Mouse (Mus musculus) mouse embryonic stem cell (cell line): Measurements from ENCODE around the gene Efnb3.

Experiments used
- in situ Hi-C, 2 experiments: fragments of 300-500 bp; cut with MboI; formaldehyde crosslinking; loops; 1 replicate in 1 of 2; 3 replicates in 1 of 2; pipeline ENCODE4 v1.14.3; 2019 to 2020; ENCODE audit warnings: low sequenced_read_pairs in 2 of 2, low pct_unique_long_range_greater_than_20kb in 1 of 2, mixed read lengths in 1 of 2; ENCODE audit not compliant: unreplicated experiment in 1 of 2

Efnb3 gene

GRCm38 (mm10) chr11:69559851-69560765, at the start of gene Efnb3:
Gene Efnb3 (minus strand): TSS chr11:69560205.
- in situ Hi-C loops, result no loop called here

DNA sequence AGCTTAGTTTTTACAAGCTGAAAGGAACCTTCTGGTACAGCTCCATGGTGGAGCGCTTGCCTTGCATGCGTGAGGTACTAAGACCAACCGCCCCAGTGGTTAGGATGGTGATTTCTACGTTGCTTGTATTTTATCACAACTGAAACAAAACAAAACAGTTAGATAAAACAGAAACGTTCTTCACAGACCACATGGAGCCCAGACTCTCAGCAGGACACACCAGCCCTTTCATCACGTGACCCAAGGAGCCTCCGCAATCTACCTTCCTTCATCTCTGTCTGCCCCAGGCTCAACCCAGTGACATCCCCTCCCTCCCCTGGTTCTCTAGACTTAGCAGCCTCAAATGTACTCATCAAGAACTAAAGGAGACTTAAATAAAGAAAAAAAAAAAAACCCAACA, 49.4 kb upstream of the Efnb3 start:
- in situ Hi-C loops, result loop anchor here in 1 of 2 experiments (25.0 kb wide), 1 partner anchor 197 kb away; the partner anchor contains the start of gene Kdm6b

- in situ Hi-C loops, result loop anchor here in 1 of 2 experiments (25.0 kb wide), 1 partner anchor 196 kb away; the partner anchor contains the start of gene Kdm6b
Measured at GRCm38 (mm10) chr11:69608525-69608924, 48.5 kb upstream of the Efnb3 start.

- in situ Hi-C loops, result loop anchor here in 1 of 2 experiments (25.0 kb wide), 1 partner anchor 195 kb away; the partner anchor contains the start of gene Kdm6b
Measured at GRCm38 (mm10) chr11:69606832-69607231, 46.8 kb upstream of the Efnb3 start.

- in situ Hi-C loops, result loop anchor here in 1 of 2 experiments (25.0 kb wide), 1 partner anchor 194 kb away; the partner anchor contains the start of gene Kdm6b
Measured at GRCm38 (mm10) chr11:69606491-69606795, 46.4 kb upstream of the Efnb3 start.

GRCm38 (mm10) chr11:69605726-69606490, 45.9 kb upstream of the Efnb3 start, which contains the start of gene Atp1b2:
Gene Atp1b2 (minus strand): TSS chr11:69605942.
- in situ Hi-C loops, result loop anchor here in 1 of 2 experiments (25.0 kb wide), 1 partner anchor 194 kb away; the partner anchor contains the start of gene Kdm6b

DNA sequence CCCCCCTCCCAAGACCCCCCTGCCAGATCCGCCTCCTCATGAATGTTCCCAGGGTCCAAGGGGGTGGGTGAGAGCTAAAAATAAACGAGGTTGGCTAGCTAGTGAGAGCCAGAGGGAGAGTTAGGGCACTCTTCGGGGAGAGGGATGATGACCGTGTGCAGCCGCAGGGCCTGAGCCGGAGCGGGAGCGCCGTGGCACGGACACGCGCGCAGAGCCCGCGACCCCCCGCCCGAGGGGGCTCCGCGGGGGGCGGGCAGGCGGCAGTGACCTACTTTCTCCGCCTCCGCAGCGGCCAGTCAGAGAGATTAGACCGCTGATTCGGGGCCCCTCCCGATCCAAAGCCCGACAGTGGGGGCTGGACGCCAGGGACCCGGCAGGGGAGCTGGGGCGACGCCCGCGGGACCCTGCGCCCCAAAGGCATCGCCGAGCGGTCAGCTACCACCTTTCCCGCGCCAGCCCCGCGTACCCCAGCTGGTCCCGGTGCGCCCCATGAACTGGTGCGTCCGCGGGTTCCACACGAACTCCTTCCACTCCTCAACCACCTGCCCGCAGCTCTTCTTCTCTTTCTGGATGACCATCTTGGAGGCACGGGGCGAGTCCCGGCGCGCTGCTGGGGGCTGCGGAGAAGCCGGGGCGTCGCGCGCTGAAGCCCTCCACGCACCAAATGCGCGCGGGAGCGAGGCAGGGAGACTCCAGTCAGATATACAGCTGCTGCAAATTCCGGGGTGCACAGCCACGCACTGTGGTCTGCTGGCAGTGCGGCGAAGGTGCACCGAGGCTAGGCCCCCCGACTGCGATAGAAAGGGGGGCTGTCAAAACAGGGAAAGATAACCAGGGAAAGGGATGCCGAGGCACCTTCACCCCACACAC, 45.0 kb upstream of the Efnb3 start:
- in situ Hi-C loops, result loop anchor here in 1 of 2 experiments (25.0 kb wide), 1 partner anchor 193 kb away; the partner anchor contains the start of gene Kdm6b

DNA sequence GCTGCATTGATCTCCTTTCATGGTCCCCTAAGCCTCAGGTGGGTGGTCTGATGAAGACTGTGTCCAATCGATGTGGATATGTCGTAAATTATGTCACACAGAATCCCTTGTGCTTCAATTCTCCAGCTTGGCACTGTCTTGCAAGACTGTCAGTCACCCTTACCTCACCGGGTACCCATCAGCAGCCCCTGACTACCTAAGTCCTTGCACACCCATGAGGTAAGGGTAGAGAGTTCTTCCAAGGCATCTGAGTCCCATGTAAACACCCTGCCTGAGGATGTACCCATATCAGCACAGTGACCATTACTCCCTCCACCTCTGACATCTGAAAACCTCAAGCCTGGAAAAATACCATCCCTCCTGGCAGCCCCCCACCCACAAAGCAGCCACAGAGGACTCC, 44.3 kb upstream of the Efnb3 start:
- in situ Hi-C loops, result loop anchor here in 1 of 2 experiments (25.0 kb wide), 1 partner anchor 192 kb away; the partner anchor contains the start of gene Kdm6b

GRCm38 (mm10) chr11:69603516-69603915, 43.5 kb upstream of the Efnb3 start:
- in situ Hi-C loops, result loop anchor here in 1 of 2 experiments (25.0 kb wide), 1 partner anchor 191 kb away; the partner anchor contains the start of gene Kdm6b

DNA sequence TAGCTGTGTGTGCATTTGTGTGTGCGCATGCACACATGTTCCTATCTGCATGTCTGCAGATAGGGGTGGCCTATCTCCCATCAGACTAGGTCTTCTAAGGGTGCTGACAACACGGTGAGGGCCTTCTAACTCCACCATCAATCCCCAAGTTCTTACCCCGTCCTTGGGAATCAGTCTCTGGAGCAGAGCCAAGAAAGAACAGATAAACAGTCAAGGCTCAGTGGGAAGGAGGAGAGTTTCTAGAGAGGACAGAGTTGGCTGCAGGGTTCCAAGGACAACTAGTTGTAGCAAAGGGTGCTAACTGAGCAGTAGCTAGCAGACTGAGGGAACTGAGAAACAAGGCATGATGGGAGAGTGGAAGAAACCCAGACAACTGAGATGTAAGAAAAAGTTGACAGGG, 41.8 kb upstream of the Efnb3 start:
- in situ Hi-C loops, result loop anchor here in 1 of 2 experiments (25.0 kb wide), 1 partner anchor 189 kb away; the partner anchor contains the start of gene Kdm6b

DNA sequence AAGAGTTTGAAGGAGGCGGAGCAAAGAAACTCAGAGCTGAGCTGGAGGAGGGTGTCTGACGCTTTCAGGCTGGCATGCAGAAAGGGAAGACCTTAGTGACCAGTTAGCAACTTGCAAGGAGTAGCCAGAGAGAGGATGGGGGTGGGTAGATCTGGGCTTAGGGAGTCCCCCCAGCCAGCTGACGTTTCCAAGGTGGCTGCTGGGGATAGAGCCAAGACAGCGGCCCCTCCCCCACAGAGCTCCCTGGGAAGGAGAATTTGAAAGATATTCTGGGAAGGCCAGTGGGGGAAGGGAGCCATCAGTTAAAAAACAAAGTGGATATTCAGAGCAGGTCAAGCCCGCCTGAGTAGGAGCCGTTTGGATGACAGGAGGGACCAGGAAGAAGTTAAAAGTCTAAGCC, 40.1 kb upstream of the Efnb3 start:
- in situ Hi-C loops, result loop anchor here in 1 of 2 experiments (25.0 kb wide), 1 partner anchor 188 kb away; the partner anchor contains the start of gene Kdm6b

- in situ Hi-C loops, result no loop called here
Measured at GRCm38 (mm10) chr11:69599436-69599835, 39.4 kb upstream of the Efnb3 start.

GRCm38 (mm10) chr11:69594853-69595252, 34.8 kb upstream of the Efnb3 start:
- in situ Hi-C loops, result no loop called here

DNA sequence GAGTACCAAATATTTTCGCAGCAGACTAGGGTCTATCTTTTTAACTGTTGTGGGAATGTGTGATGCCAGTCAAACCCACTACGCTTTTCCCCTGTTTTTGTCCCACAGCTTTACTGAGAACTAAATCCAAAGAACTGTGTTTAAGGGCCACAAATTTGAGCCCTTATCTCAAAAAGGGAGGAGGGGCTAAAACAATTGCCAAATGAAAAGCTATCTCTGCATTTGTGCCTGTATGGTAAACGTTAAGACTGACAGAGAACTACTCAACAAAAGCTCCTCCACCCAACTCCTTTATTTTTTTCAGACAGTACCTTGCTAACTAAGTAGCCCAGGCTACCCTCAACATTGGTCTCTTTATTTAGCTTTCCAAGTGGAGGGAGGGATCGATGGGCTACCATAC, 32.8 kb upstream of the Efnb3 start:
- in situ Hi-C loops, result no loop called here

DNA sequence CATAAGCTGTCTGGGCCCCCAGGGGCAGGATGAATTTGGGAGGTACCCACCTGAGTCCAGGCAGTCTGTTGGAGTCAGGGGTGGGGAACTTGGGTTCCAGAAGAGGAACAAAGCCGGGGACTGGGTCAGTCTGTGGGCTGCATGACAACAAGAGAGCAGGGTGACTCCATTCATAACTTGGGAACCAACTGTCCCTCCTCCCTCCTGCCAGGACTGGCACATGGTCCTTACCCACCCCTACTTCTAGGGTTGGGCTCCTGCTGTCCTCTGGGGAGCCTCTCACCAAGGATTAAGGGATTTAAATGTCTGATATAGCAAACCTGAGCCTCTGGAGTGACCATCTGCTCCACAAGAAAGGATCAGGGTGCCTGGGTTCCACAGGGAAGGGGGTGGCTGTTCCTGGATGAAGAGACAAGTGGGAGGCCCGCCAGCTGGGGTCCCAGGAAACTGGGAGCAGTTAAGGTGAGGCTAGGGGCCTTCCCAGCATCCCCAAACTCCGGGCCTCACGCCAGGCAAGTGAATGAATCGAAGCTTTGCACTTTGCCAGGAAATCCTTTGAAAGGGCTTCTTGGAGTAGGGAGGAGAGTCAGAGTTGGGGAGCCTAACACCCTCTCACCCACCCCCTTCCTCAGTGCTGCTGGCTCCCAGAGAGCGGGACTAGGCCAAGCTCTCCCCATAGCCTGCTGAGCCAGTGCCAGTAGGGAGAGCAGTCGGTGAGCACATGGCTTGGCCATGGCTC, 32.1 kb upstream of the Efnb3 start:
- in situ Hi-C loops, result no loop called here

- in situ Hi-C loops, result no loop called here
Measured at GRCm38 (mm10) chr11:69591424-69591823, 31.4 kb upstream of the Efnb3 start.

DNA sequence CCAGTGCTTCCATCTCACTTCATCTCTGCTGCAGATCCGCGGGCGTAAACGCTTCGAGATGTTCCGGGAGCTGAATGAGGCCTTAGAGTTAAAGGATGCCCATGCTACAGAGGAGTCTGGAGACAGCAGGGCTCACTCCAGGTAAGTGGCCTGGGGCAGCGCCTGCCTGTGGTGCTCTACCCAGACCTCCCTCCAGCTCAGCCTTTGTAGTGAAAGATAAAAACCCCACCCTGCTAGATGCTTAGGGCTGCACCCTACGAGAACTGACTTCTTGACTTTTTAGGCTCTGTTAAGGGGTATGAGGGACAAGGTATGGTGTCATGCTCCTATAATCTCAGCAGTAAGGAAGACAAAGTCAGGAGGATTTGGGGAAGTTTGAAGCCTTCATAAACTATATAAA, 30.6 kb upstream of the Efnb3 start:
- in situ Hi-C loops, result no loop called here
